Mouse (Mus musculus) midbrain, postnatal 0 days (tissue): Measurements from ENCODE around the gene F2r. TPM values are rescaled to one million over a fixed set of nuclear protein-coding genes. Genes with fewer than 3 reads are reported as not detected.

Experiments used
- ATAC-seq: fragments of 200-750 bp; cut with Nextera tagmentation; 2 replicates; pipeline ENCODE4 v1.8.0; 2017; ENCODE audit warnings: moderate number of reproducible peaks, mild to moderate bottlenecking, moderate TSS enrichment, moderate library complexity; ENCODE audit not compliant: low FRiP score
- DNase-seq: peaks from one replicate; pipeline ENCODE4 v3.0.0-alpha.2; 2015; ENCODE audit warnings: low spot score
- H3K27ac ChIP-seq: fragments of 300-500 bp; sonication (generic); 2 replicates; pipeline ENCODE4 v1.5.1; 2014; ENCODE audit warnings: low read depth, mild to moderate bottlenecking, low read length, mixed read lengths
- H3K27me3 ChIP-seq: fragments of 300-500 bp; sonication (generic); 2 replicates; pipeline ENCODE4 v1.6.1; 2014; ENCODE audit warnings: low read length, control low read depth, mixed read lengths; ENCODE audit not compliant: insufficient read depth
- H3K36me3 ChIP-seq: fragments of 300-500 bp; sonication (generic); 2 replicates; pipeline ENCODE4 v1.6.1; 2014; ENCODE audit warnings: low read length, control low read depth, mixed read lengths; ENCODE audit not compliant: insufficient read depth
- H3K4me1 ChIP-seq: fragments of 300-500 bp; sonication (generic); 2 replicates; pipeline ENCODE4 v1.6.1; 2014; ENCODE audit warnings: mild to moderate bottlenecking, control low read depth, antibody characterized with exemption, low read length, mixed read lengths; ENCODE audit not compliant: insufficient read depth
- H3K4me2 ChIP-seq: fragments of 300-500 bp; sonication (generic); 2 replicates; pipeline ENCODE4 v1.6.1; 2014; ENCODE audit warnings: low read depth, mild to moderate bottlenecking, low read length, mixed read lengths; ENCODE audit not compliant: poor library complexity, severe bottlenecking
- H3K4me3 ChIP-seq: fragments of 300-500 bp; sonication (generic); 2 replicates; pipeline ENCODE4 v1.5.1; 2014; ENCODE audit warnings: low read depth, mild to moderate bottlenecking, low read length, moderate library complexity
- H3K9ac ChIP-seq: fragments of 300-500 bp; sonication (generic); replicated peaks from 2 replicates; pipeline ENCODE4 v1.6.1; 2014; ENCODE audit warnings: mild to moderate bottlenecking, low read length, moderate library complexity, mixed read lengths; ENCODE audit not compliant: poor library complexity, severe bottlenecking
- H3K9me3 ChIP-seq: fragments of 300-500 bp; sonication (generic); 2 replicates; pipeline ENCODE4 v1.6.1; 2016; ENCODE audit warnings: low read length, control low read depth
- CTCF ChIP-seq: IDR thresholded peaks from 2 replicates; pipeline ENCODE4 v1.5.1; 2016; ENCODE audit warnings: antibody characterized with exemption, mild to moderate bottlenecking
- WGBS: fragments of 180-500 bp; shearing (Covaris S2); extraction: QIAGEN DNeasy Blood & Tissue Kit; methylation state at CpG from one replicate; pipeline ENCODE4 v1.1.7; 2014; 5-methylcytosine and 5-hydroxymethylcytosine counted together
- polyA plus RNA-seq: library from polyadenylated mRNA; unstranded; fragments of >200 nt; fragmentation: Nextera tagmentation; extraction: Ambion mirVana; gene quantifications from 2 replicates; pipeline ENCODE4 v1.2.1, GENCODE M21; 2015
- total RNA-seq: library from RNA; depleted of rRNA; stranded (reverse); fragments of >200 nt; gene quantifications from 2 replicates; pipeline ENCODE4 v1.2.3, GENCODE M21; 2014

Gene F2r
- total and polyA plus RNA-seq, 2 experiments from 2014 or later = 28.8 to 48.3 TPM

DNA sequence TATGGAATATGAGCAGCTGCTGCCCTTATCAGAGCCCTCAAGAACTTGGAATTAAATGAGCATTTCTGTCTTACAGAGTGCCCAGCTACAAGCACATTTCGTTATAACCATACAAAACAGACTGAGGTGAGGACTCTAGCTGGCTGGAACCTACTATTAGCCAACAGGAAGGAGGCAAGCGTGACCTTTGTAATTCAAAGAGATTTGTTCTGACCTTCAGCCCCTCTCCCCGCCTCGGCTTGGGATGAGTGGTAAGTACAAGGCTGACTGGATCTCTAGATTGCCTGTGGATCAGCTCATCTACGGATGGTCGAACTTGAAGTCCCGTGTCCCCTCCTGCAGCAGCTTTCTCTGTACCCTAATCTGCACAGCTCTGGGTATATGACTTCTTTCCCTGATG, 8.4 kb upstream of the F2r start:
- no peak for TF ChIP-seq CTCF
- H3K27me3 ChIP-seq = no peaks in the 10 kb centered on the region
- 51% methylated on average over 7 of the region's 7 CpGs for WGBS
- no peak for ATAC-seq
- no peak overlapping the region for H3K27ac ChIP-seq
- H3K4me2 ChIP-seq = no peak overlapping the region
- no peaks in the 10 kb centered on the region for H3K9me3 ChIP-seq
- no peak for DNase-seq
- no peak overlapping the region for H3K9ac ChIP-seq
- no peaks in the 10 kb centered on the region for H3K36me3 ChIP-seq
- no peak overlapping the region for H3K4me3 ChIP-seq
- H3K4me1 ChIP-seq = no peaks in the 10 kb centered on the region

DNA sequence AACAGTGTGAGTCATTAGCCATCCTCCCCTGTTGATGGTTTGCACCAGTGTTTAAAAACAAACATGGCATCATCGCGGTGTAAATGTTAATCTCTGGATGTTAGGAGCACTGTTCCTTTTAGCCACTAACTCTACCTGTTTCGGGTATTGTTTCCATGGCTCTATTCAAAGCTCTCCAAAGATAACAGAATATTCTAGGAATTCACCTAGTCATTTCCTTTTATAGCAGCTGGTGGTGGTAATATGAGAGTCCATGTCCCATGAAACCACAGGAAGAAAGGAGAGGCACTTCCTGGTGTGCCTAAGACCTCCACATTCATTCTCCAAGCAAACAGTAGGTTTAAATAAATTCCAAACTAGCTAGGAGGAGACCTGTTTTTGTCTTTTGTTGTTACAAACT, 4.8 kb upstream of the F2r start:
- no peak for TF ChIP-seq CTCF
- H3K4me2 ChIP-seq = no peak overlapping the region
- no peaks in the 10 kb centered on the region for H3K9me3 ChIP-seq
- WGBS = 86% methylated on average over 3 of the region's 3 CpGs
- DNase-seq = no peak
- H3K4me3 ChIP-seq = no peak overlapping the region
- H3K4me1 ChIP-seq = no peaks in the 10 kb centered on the region
- no peaks in the 10 kb centered on the region for H3K27me3 ChIP-seq
- no peaks in the 10 kb centered on the region for H3K36me3 ChIP-seq
- no peak overlapping the region for H3K27ac ChIP-seq
- H3K9ac ChIP-seq = no peak overlapping the region
- ATAC-seq = no peak

DNA sequence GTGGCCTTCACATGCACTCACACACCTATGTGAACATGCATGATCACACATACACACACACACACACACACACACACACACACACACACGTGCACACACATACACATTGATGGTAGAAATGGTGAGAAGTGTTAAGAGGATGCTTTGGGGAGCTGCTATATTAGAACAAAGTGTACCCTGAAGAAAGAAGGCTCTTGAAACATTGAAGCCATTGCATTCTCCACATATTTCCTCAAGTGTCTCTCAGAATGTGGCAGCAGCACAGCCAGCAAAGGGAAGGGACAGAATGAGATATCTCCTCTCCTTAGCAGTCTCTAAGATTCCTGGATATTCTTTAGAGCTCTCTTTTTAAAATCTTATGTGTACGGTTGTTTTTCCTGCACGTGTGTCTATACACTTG, 3.3 kb upstream of the F2r start:
- no peaks in the 10 kb centered on the region for H3K27me3 ChIP-seq
- no peak overlapping the region for H3K27ac ChIP-seq
- no peaks in the 10 kb centered on the region for H3K9me3 ChIP-seq
- no peak for TF ChIP-seq CTCF
- 89% methylated on average over 3 of the region's 3 CpGs for WGBS
- no peaks in the 10 kb centered on the region for H3K4me1 ChIP-seq
- DNase-seq (no peak), ATAC-seq (no peak)
- H3K4me2 ChIP-seq = no peak overlapping the region
- no peaks in the 10 kb centered on the region for H3K36me3 ChIP-seq
- no peak overlapping the region for H3K4me3 ChIP-seq
- H3K9ac ChIP-seq = no peak overlapping the region

DNA sequence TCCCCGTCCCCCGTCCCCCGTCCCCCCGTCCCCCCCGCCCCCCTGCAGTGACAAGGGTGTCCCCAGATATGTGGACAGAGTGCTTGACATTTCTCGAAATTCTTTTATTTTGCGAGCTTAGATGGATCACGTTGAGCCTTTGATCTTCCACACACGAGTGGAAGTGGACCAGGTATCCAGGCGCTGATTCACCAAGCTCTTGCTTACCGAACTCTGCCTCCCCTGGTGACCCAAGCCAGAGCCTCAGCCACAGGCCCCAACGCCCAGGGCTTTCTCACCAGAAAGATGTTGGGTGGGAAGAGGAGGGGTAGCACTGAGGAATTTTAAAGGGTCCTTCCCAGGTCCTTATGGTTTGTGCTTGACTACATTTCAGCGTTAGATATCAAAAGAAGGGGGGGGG, 572 bp upstream of the F2r start:
- Histone ChIP-seq H3K9ac (peak overlapping the region; percentile 74), H3K36me3 (no peaks in the 10 kb centered on the region), H3K27me3 (no peaks in the 10 kb centered on the region), H3K27ac (no peak overlapping the region), H3K9me3 (no peaks in the 10 kb centered on the region), H3K4me2 (peak overlapping the region; percentile 97), H3K4me3 (peak overlapping the region; percentile 79), H3K4me1 (no peaks in the 10 kb centered on the region)
- WGBS = 8% methylated on average over 13 of the region's 13 CpGs
- no peak for TF ChIP-seq CTCF
- DNase-seq (no peak), ATAC-seq (no peak)

DNA sequence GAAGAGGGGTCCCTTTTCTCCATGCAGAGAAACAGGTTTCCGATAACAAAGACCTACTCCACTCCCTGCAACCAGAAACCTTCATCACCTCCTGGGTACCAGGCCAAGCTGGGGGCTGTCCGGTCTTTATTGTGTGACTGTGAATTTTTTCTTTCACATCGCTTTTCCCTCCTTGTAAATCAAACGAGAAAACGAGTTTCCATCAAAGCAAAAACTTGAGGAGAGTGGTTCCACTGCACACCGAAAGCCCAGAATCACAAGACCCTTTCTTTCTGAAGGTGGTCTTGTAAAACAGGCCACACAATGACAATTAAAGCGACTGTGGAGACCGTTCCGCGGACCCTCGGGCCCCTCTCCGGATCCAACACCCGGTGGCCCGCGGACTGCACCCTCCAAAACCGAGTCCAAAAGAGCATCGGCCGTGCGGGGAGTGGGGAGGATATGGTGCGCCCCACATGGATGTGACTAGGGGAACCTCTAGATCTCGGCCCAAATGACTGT, 566 bp downstream of the F2r start:
- Histone ChIP-seq H3K27me3 (no peaks in the 10 kb centered on the region), H3K9ac (peak overlapping the region; percentile 74), H3K4me1 (no peaks in the 10 kb centered on the region), H3K4me3 (peak overlapping the region; percentile 79), H3K4me2 (peak overlapping the region; percentile 97), H3K36me3 (no peaks in the 10 kb centered on the region), H3K27ac (no peak overlapping the region; the same call in 1 of the 2 replicates), H3K9me3 (no peaks in the 10 kb centered on the region)
- peak; percentile 32 for ATAC-seq
- DNase-seq = no peak
- TF ChIP-seq CTCF = no peak
- under 1% methylated on average over 21 of the region's 21 CpGs for WGBS

DNA sequence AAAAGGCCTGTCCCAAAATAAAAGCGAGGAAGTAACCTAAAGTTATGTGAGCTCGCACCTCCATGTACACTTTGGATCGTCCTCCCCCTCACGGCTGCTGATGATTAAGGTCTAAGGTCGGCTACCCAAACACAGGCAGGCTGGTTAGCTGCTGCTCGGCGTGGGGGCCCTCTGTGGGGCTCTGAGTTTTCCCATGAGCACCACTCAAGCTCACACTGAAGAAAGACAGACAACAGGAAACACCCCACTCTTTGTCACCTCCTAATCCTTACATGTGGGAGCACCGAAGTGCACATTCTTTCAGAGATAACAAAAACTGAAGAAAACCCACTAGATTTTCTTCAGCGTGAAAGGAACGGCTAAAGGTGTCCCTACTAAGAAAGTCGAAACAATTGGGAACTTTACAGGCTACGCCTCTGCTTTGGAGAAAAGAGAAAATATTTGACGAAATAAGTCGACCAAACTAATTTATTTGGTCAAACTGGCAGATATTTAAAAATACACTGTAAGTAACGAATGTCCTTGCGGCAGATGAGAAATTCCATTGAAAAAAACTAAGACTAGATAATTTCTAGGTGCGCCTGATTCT, 1.1 kb downstream of the F2r start:
- 9% methylated on average over 17 of the region's 17 CpGs for WGBS

More for the DNA sequence above, 1.1 kb downstream of the F2r start:
- no peaks in the 10 kb centered on the region for H3K9me3 ChIP-seq
- TF ChIP-seq CTCF = no peak
- H3K4me2 ChIP-seq = peak overlapping the region; percentile 97
- H3K27me3 ChIP-seq = no peaks in the 10 kb centered on the region
- peak overlapping the region; percentile 79 for H3K4me3 ChIP-seq
- H3K9ac ChIP-seq = no peak overlapping the region
- no peak for ATAC-seq
- no peaks in the 10 kb centered on the region for H3K36me3 ChIP-seq
- H3K4me1 ChIP-seq = no peaks in the 10 kb centered on the region
- DNase-seq = no peak
- H3K27ac ChIP-seq = no peak overlapping the region
